Mouse (Mus musculus): Measurements from ENCODE around the gene Hoxb5. TPM values are rescaled to one million over a fixed set of nuclear protein-coding genes. Genes with fewer than 3 reads are reported as not detected.

The Hoxb5 gene
- polyA plus RNA-seq (2017; shearing (Covaris generic)), result not detected

GRCm38 (mm10) chr11:96303151-96304099 is at the start of gene Hoxb5:
Gene Hoxb5 (plus strand): TSS chr11:96303336.

GRCm38 (mm10) chr11:96270996-96271540 is 32.1 kb upstream of the Hoxb5 start, which contains the start of gene Hoxb9:
Gene Hoxb9 (plus strand): TSS chr11:96271457.

GRCm38 (mm10) chr11:96281855-96282570 is 21.1 kb upstream of the Hoxb5 start, which contains the start of gene Hoxb8:
Gene Hoxb8 (plus strand): TSS chr11:96281905.

GRCm38 (mm10) chr11:96285771-96286738 is 17.1 kb upstream of the Hoxb5 start, which contains the start of gene Hoxb7:
Gene Hoxb7 (plus strand): TSS chr11:96286623.

GRCm38 (mm10) chr11:96291681-96292564 is 11.2 kb upstream of the Hoxb5 start, which contains the start of gene Hoxb6:
Gene Hoxb6 (plus strand): TSS chr11:96292476.

GRCm38 (mm10) chr11:96317608-96318367 is 14.7 kb downstream of the Hoxb5 start, which contains the start of gene Hoxb4:
Gene Hoxb4 (plus strand): TSS chr11:96318267.

GRCm38 (mm10) chr11:96323154-96323553 is 20.0 kb downstream of the Hoxb5 start, which contains the start of gene Hoxb3:
Gene Hoxb3 (plus strand): TSS chr11:96323326.

GRCm38 (mm10) chr11:96350341-96350624 is 47.1 kb downstream of the Hoxb5 start, which contains the start of gene Hoxb2:
Gene Hoxb2 (plus strand): TSS chr11:96350525.

Other genes starting within 250 kb of the Hoxb5 start
- gene Ube2z, start 237.9 kb upstream of the Hoxb5 start, polyA plus RNA-seq (2017; shearing (Covaris generic)), result 6.6 TPM
- gene Atp5g1, start 227.7 kb upstream of the Hoxb5 start, polyA plus RNA-seq (2017; shearing (Covaris generic)), result 440 TPM
- not detected for gene Calcoco2, start 191.4 kb upstream of the Hoxb5 start, polyA plus RNA-seq (2017; shearing (Covaris generic))
- not detected for gene Ttll6, start 169.6 kb upstream of the Hoxb5 start, polyA plus RNA-seq (2017; shearing (Covaris generic))
- gene Hoxb13, start 109.0 kb upstream of the Hoxb5 start, polyA plus RNA-seq (2017; shearing (Covaris generic)), result not detected
- gene Hoxb9, start 31.9 kb upstream of the Hoxb5 start, polyA plus RNA-seq (2017; shearing (Covaris generic)), result not detected
- gene Hoxb8, start 21.4 kb upstream of the Hoxb5 start, polyA plus RNA-seq (2017; shearing (Covaris generic)), result not detected
- not detected for gene Hoxb7, start 16.7 kb upstream of the Hoxb5 start, polyA plus RNA-seq (2017; shearing (Covaris generic))
- gene Hoxb6, start 10.9 kb upstream of the Hoxb5 start, polyA plus RNA-seq (2017; shearing (Covaris generic)), result not detected
- 0.63 TPM for gene Hoxb4, start 14.9 kb downstream of the Hoxb5 start, polyA plus RNA-seq (2017; shearing (Covaris generic))
- gene Hoxb3, start 20.0 kb downstream of the Hoxb5 start, polyA plus RNA-seq (2017; shearing (Covaris generic)), result not detected
- gene Hoxb2, start 47.2 kb downstream of the Hoxb5 start, polyA plus RNA-seq (2017; shearing (Covaris generic)), result not detected
- not detected for gene Hoxb1, start 62.4 kb downstream of the Hoxb5 start, polyA plus RNA-seq (2017; shearing (Covaris generic))
- gene Skap1, start 161.3 kb downstream of the Hoxb5 start, polyA plus RNA-seq (2017; shearing (Covaris generic)), result 865 TPM